Mouse (Mus musculus): Measurements from ENCODE around the gene Tyrobp. TPM values are rescaled to one million over a fixed set of nuclear protein-coding genes. Genes with fewer than 3 reads are reported as not detected.

Gene Tyrobp
- polyA plus RNA-seq, 1 experiment from 2014 or later = 32.2 TPM

- Histone ChIP-seq H3K27ac (ENCODE audit: low read length) (no peak overlapping the region), H3K36me3 (ENCODE audit: control insufficient read depth, insufficient read depth) (no peaks in the 10 kb centered on the region), H3K27me3 (ENCODE audit: control insufficient read depth, insufficient read depth, low read length) (no peaks in the 10 kb centered on the region), H3K9me3 (replicated peaks; ENCODE audit: control insufficient read depth, low read length) (no peaks in the 10 kb centered on the region), H3K4me3 (ENCODE audit: low read length) (no peak overlapping the region), H3K4me1 (ENCODE audit: control insufficient read depth, insufficient read depth, low read length) (no peaks in the 10 kb centered on the region), H3K4me2 (ENCODE audit: low read depth, low read length) (no peak overlapping the region), H3K9ac (ENCODE audit: low read length) (no peak overlapping the region)
- no peak for ATAC-seq (replicated peaks; ENCODE audit: extremely low read depth, insufficient read depth, low FRiP score)
- 53% methylated on average over 7 of the region's 7 CpGs for WGBS
Measured at GRCm38 (mm10) chr7:30399671-30400070, 13.9 kb upstream of the Tyrobp start.

- Histone ChIP-seq H3K36me3 (ENCODE audit: control insufficient read depth, insufficient read depth) (no peaks in the 10 kb centered on the region), H3K4me2 (ENCODE audit: low read depth, low read length) (no peak overlapping the region), H3K27me3 (ENCODE audit: control insufficient read depth, insufficient read depth, low read length) (no peaks in the 10 kb centered on the region), H3K9me3 (replicated peaks; ENCODE audit: control insufficient read depth, low read length) (no peaks in the 10 kb centered on the region), H3K4me1 (ENCODE audit: control insufficient read depth, insufficient read depth, low read length) (no peaks in the 10 kb centered on the region), H3K4me3 (ENCODE audit: low read length) (no peak overlapping the region), H3K27ac (ENCODE audit: low read length) (no peak overlapping the region), H3K9ac (ENCODE audit: low read length) (no peak overlapping the region)
- 61% methylated on average over 4 of the region's 4 CpGs for WGBS
- no peak for ATAC-seq (replicated peaks; ENCODE audit: extremely low read depth, insufficient read depth, low FRiP score)
Measured at GRCm38 (mm10) chr7:30402343-30402742, 11.2 kb upstream of the Tyrobp start.

GRCm38 (mm10) chr7:30408639-30409038 is 4.9 kb upstream of the Tyrobp start:
- Histone ChIP-seq H3K27me3 (ENCODE audit: control insufficient read depth, insufficient read depth, low read length) (no peaks in the 10 kb centered on the region), H3K9ac (ENCODE audit: low read length) (no peak overlapping the region), H3K36me3 (ENCODE audit: control insufficient read depth, insufficient read depth) (no peaks in the 10 kb centered on the region), H3K4me2 (ENCODE audit: low read depth, low read length) (no peak overlapping the region), H3K9me3 (replicated peaks; ENCODE audit: control insufficient read depth, low read length) (no peaks in the 10 kb centered on the region), H3K4me3 (ENCODE audit: low read length) (no peak overlapping the region), H3K4me1 (ENCODE audit: control insufficient read depth, insufficient read depth, low read length) (no peaks in the 10 kb centered on the region), H3K27ac (ENCODE audit: low read length) (no peak overlapping the region)
- no peak for ATAC-seq (replicated peaks; ENCODE audit: extremely low read depth, insufficient read depth, low FRiP score)
- 72% methylated on average over 3 of the region's 3 CpGs for WGBS

- no peak overlapping the region for H3K4me2 ChIP-seq (ENCODE audit: low read depth, low read length)
- no peaks in the 10 kb centered on the region for H3K9me3 ChIP-seq (replicated peaks; ENCODE audit: control insufficient read depth, low read length)
- H3K4me3 ChIP-seq (ENCODE audit: low read length) = no peak overlapping the region
- no peak for ATAC-seq (replicated peaks; ENCODE audit: extremely low read depth, insufficient read depth, low FRiP score)
- H3K27ac ChIP-seq (ENCODE audit: low read length) = no peak overlapping the region
- H3K4me1 ChIP-seq (ENCODE audit: control insufficient read depth, insufficient read depth, low read length) = no peaks in the 10 kb centered on the region
- no peak overlapping the region for H3K9ac ChIP-seq (ENCODE audit: low read length)
- H3K27me3 ChIP-seq (ENCODE audit: control insufficient read depth, insufficient read depth, low read length) = no peaks in the 10 kb centered on the region
- 52% methylated on average over 2 of the region's 2 CpGs for WGBS
- no peaks in the 10 kb centered on the region for H3K36me3 ChIP-seq (ENCODE audit: control insufficient read depth, insufficient read depth)
Measured at GRCm38 (mm10) chr7:30409789-30410188, 3.8 kb upstream of the Tyrobp start.

- WGBS = 54% methylated on average over 3 of the region's 3 CpGs
- Histone ChIP-seq H3K27ac (ENCODE audit: low read length) (no peak overlapping the region), H3K4me1 (ENCODE audit: control insufficient read depth, insufficient read depth, low read length) (no peaks in the 10 kb centered on the region), H3K9me3 (replicated peaks; ENCODE audit: control insufficient read depth, low read length) (no peaks in the 10 kb centered on the region), H3K36me3 (ENCODE audit: control insufficient read depth, insufficient read depth) (no peaks in the 10 kb centered on the region), H3K27me3 (ENCODE audit: control insufficient read depth, insufficient read depth, low read length) (no peaks in the 10 kb centered on the region), H3K9ac (ENCODE audit: low read length) (no peak overlapping the region), H3K4me3 (ENCODE audit: low read length) (no peak overlapping the region), H3K4me2 (ENCODE audit: low read depth, low read length) (no peak overlapping the region)
- ATAC-seq (replicated peaks; ENCODE audit: extremely low read depth, insufficient read depth, low FRiP score) = no peak
Measured at GRCm38 (mm10) chr7:30411023-30411422, 2.5 kb upstream of the Tyrobp start.

- H3K4me2 ChIP-seq (ENCODE audit: low read depth, low read length) = no peak overlapping the region
- ATAC-seq (replicated peaks; ENCODE audit: extremely low read depth, insufficient read depth, low FRiP score) = 0 out of 2 replicates have a peak, but pooled peaks have one; percentile 32
- no peak overlapping the region for H3K4me3 ChIP-seq (ENCODE audit: low read length)
- H3K27me3 ChIP-seq (ENCODE audit: control insufficient read depth, insufficient read depth, low read length) = no peaks in the 10 kb centered on the region
- 31% methylated on average over 4 of the region's 4 CpGs for WGBS
- no peaks in the 10 kb centered on the region for H3K36me3 ChIP-seq (ENCODE audit: control insufficient read depth, insufficient read depth)
- no peak overlapping the region for H3K9ac ChIP-seq (ENCODE audit: low read length)
- H3K4me1 ChIP-seq (ENCODE audit: control insufficient read depth, insufficient read depth, low read length) = no peaks in the 10 kb centered on the region
- 0 out of 2 replicates have a peak overlapping the region, but pooled peaks have one; percentile 33 for H3K27ac ChIP-seq (ENCODE audit: low read length)
- no peaks in the 10 kb centered on the region for H3K9me3 ChIP-seq (replicated peaks; ENCODE audit: control insufficient read depth, low read length)
Measured at GRCm38 (mm10) chr7:30412735-30413147, 819 bp upstream of the Tyrobp start.

- 64% methylated on average over 9 of the region's 9 CpGs for WGBS
- Histone ChIP-seq H3K27ac (ENCODE audit: low read length) (no peak overlapping the region), H3K27me3 (ENCODE audit: control insufficient read depth, insufficient read depth, low read length) (peaks cover 5% of the 10 kb centered on the region; the same call in 1 of the 2 replicates), H3K9me3 (replicated peaks; ENCODE audit: control insufficient read depth, low read length) (0 out of 2 replicates have a peak, but pooled peaks cover 4% of the 10 kb centered on the region), H3K4me1 (ENCODE audit: control insufficient read depth, insufficient read depth, low read length) (peaks cover 13% of the 10 kb centered on the region), H3K9ac (ENCODE audit: low read length) (no peak overlapping the region), H3K4me2 (ENCODE audit: low read depth, low read length) (no peak overlapping the region), H3K4me3 (ENCODE audit: low read length) (no peak overlapping the region), H3K36me3 (ENCODE audit: control insufficient read depth, insufficient read depth) (no peaks in the 10 kb centered on the region)
- no peak for ATAC-seq (replicated peaks; ENCODE audit: extremely low read depth, insufficient read depth, low FRiP score)
Measured at GRCm38 (mm10) chr7:30417856-30418255, 4.3 kb downstream of the Tyrobp start.

GRCm38 (mm10) chr7:30419561-30420499 is 6.3 kb downstream of the Tyrobp start, which contains the start of gene Hcst:
TSS of gene Hcst (minus strand) at chr7:30419854.
- Histone ChIP-seq H3K4me3 (ENCODE audit: low read length) (peak within 1 kb of the TSS; percentile 9; the same call in 1 of the 2 replicates), H3K9me3 (replicated peaks; ENCODE audit: control insufficient read depth, low read length) (0 out of 2 replicates have a peak, but pooled peaks cover 4% of the 10 kb centered on the region), H3K27me3 (ENCODE audit: control insufficient read depth, insufficient read depth, low read length) (peaks cover 5% of the 10 kb centered on the region; the same call in 1 of the 2 replicates), H3K27ac (ENCODE audit: low read length) (peak within 1 kb of the TSS; percentile 26; the same call in 1 of the 2 replicates), H3K4me2 (ENCODE audit: low read depth, low read length) (peak within 1 kb of the TSS; percentile 5; the same call in 1 of the 2 replicates), H3K4me1 (ENCODE audit: control insufficient read depth, insufficient read depth, low read length) (peaks cover 13% of the 10 kb centered on the region), H3K9ac (ENCODE audit: low read length) (no peak within 1 kb of the TSS), H3K36me3 (ENCODE audit: control insufficient read depth, insufficient read depth) (no peaks in the 10 kb centered on the region)
- no peak for ATAC-seq (replicated peaks; ENCODE audit: extremely low read depth, insufficient read depth, low FRiP score)
- 45% methylated on average over 10 of the region's 10 CpGs for WGBS

GRCm38 (mm10) chr7:30420673-30421072 is 7.1 kb downstream of the Tyrobp start:
- H3K9me3 ChIP-seq (replicated peaks; ENCODE audit: control insufficient read depth, low read length) = 0 out of 2 replicates have a peak, but pooled peaks cover 4% of the 10 kb centered on the region
- H3K4me2 ChIP-seq (ENCODE audit: low read depth, low read length) = no peak overlapping the region
- H3K4me3 ChIP-seq (ENCODE audit: low read length) = no peak overlapping the region
- no peak overlapping the region for H3K9ac ChIP-seq (ENCODE audit: low read length)
- peaks cover 13% of the 10 kb centered on the region for H3K4me1 ChIP-seq (ENCODE audit: control insufficient read depth, insufficient read depth, low read length)
- ATAC-seq (replicated peaks; ENCODE audit: extremely low read depth, insufficient read depth, low FRiP score) = no peak
- WGBS = 82% methylated on average over 3 of the region's 3 CpGs
- H3K36me3 ChIP-seq (ENCODE audit: control insufficient read depth, insufficient read depth) = no peaks in the 10 kb centered on the region; the same call in 1 of the 2 replicates
- H3K27me3 ChIP-seq (ENCODE audit: control insufficient read depth, insufficient read depth, low read length) = peaks cover 5% of the 10 kb centered on the region; the same call in 1 of the 2 replicates
- H3K27ac ChIP-seq (ENCODE audit: low read length) = peak overlapping the region; percentile 21; the same call in 1 of the 2 replicates

Data from heart, embryonic 16.5 days (tissue).